In genomic region chr3:58556649-58557048, GRCm38 (mm10) we compare ENCODE assay signal across 23 mouse cellular contexts. TPM values are rescaled to one million over a fixed set of nuclear protein-coding genes. Genes with fewer than 3 reads are reported as not detected.
A peak's percentile ranks its signal among the peaks of the same experiment; 100 is the strongest.
DNase-seq lines count a peak whose midpoint lies in the region; ATAC-seq and TF ChIP-seq lines count a peak whose summit lies in the region.
"Had no signal": no experiment of that assay in that cellular context is flagged by ENCODE, and none has a peak within 500 bp of the region (broad histone marks: within the 10 kb centered on the region; RNA-seq: fewer than 3 reads in every experiment).

No protein-coding gene starts in this region.

- peak; percentile 36 for ATAC-seq in common myeloid progenitor, adult 5-6 weeks (replicated peaks; ENCODE audit: low read depth, poor library complexity, severe bottlenecking)
- ATAC-seq in monocyte, adult 5-6 weeks (replicated peaks; ENCODE audit: insufficient number of reproducible peaks, low FRiP score, low TSS enrichment, poor library complexity, severe bottlenecking) = peak; percentile 48; the same call in 1 of the 2 replicates
- no peak for ATAC-seq in forebrain, embryonic 14.5 days
- ATAC-seq: activated CD4-positive, CD25-positive, alpha-beta regulatory T cell, adult 4 months; forebrain, embryonic 13.5 days; Patski had no signal

- no peak for TF ChIP-seq POLR2A in CH12.LX (IDR thresholded peaks at IDR 0.05; ENCODE audit: low read depth, low read length)
- TF ChIP-seq POLR2A in heart, adult 2 months (IDR thresholded peaks at IDR 0.05; ENCODE audit: insufficient read depth, low read depth, low read length) = no peak

- no peak overlapping the region for H3K4me3 ChIP-seq in CH12.LX (replicated peaks in 1 of 3; ENCODE audit: low read depth in 2 of 3, low read length in 2 of 3, poor library complexity in 1 of 3)
- no peak overlapping the region for H3K4me3 ChIP-seq in heart, adult 2 months
- H3K4me3 ChIP-seq in forebrain, embryonic 14.5 days (ENCODE audit: low read depth, low read length) = no peak overlapping the region
- H3K4me3 ChIP-seq: forebrain, embryonic 13.5 days; gastrocnemius, adult 2 months; heart, embryonic 10.5 days; hindbrain, embryonic 10.5 days; kidney, embryonic 15.5 days; midbrain, embryonic 10.5 days had no signal

- dilution Hi-C loops in CH12.LX (cut with MboI; ENCODE audit: extremely low pct_ligation_motif_present, extremely low pct_unique_long_range_greater_than_20kb, low sequenced_read_pairs) = no loop called here

- H3K4me1 ChIP-seq in CH12.LX (ENCODE audit: control insufficient read depth in 1 of 2, insufficient read depth in 2 of 2) = peaks cover 3 to 21% of the 10 kb centered on the region in 2 experiments; a peak in 3 of 4 replicates
- no peaks in the 10 kb centered on the region for H3K4me1 ChIP-seq in heart, adult 2 months (ENCODE audit: control insufficient read depth, insufficient read depth, low read length)
- no peaks in the 10 kb centered on the region for H3K4me1 ChIP-seq in forebrain, embryonic 14.5 days (ENCODE audit: control insufficient read depth, insufficient read depth, low read length)
- H3K4me1 ChIP-seq: forebrain, embryonic 13.5 days; kidney, embryonic 15.5 days had no signal

- H3K9ac ChIP-seq in CH12.LX (ENCODE audit: insufficient read depth, low read depth) = no peak overlapping the region
- H3K9ac ChIP-seq in heart, adult 2 months (ENCODE audit: low read depth, low read length) = no peak overlapping the region
- H3K9ac ChIP-seq in forebrain, embryonic 14.5 days (ENCODE audit: low read length) = no peak overlapping the region
- H3K9ac ChIP-seq: forebrain, embryonic 13.5 days; kidney, embryonic 15.5 days had no signal

- DNase-seq in CH12.LX (ENCODE audit: extremely low read depth) (peak; percentile 46), MN1 (ENCODE audit: low spot score) (peak; percentile 29)
- no peak for DNase-seq in adrenal gland, postnatal 10 days
- no peak for DNase-seq in heart, adult 2 months
- DNase-seq in forebrain, embryonic 14.5 days (ENCODE audit: low spot score) = no peak
- DNase-seq: adrenal gland, postnatal 14 days; B cell, adult 2 months; cerebellum, postnatal 36 days; gastrocnemius, adult 2 months; kidney, adult 11 months; kidney, postnatal 36 days; layer of hippocampus, postnatal 36 days; lung, adult 18-20 months; lung, postnatal 14 days had no signal

- no peak for TF ChIP-seq RAD21 in CH12.LX (IDR thresholded peaks at IDR 0.05; ENCODE audit: low read depth, low read length)

- in situ Hi-C loops in CH12.LX (cut with MboI; ENCODE audit: low pct_ligation_motif_present, low pct_unique_long_range_greater_than_20kb, low sequenced_read_pairs) = no loop called here

- no peak for TF ChIP-seq EP300 in CH12.LX (IDR thresholded peaks at IDR 0.05; ENCODE audit: low read length)
- no peak for TF ChIP-seq EP300 in heart, adult 2 months (IDR thresholded peaks at IDR 0.05; ENCODE audit: insufficient read depth, low read depth, low read length)

- H3K27me3 ChIP-seq in CH12.LX (replicated peaks) = no peaks in the 10 kb centered on the region
- H3K27me3 ChIP-seq in heart, adult 2 months (ENCODE audit: control insufficient read depth, insufficient read depth, low read length) = no peaks in the 10 kb centered on the region
- no peaks in the 10 kb centered on the region for H3K27me3 ChIP-seq in forebrain, embryonic 14.5 days (replicated peaks; ENCODE audit: control insufficient read depth, insufficient read depth, low read length)
- H3K27me3 ChIP-seq: forebrain, embryonic 13.5 days; kidney, embryonic 15.5 days; Patski had no signal

- peaks cover 1% of the 10 kb centered on the region; the same call in 1 of the 2 replicates for H3K79me2 ChIP-seq in CH12.LX (replicated peaks; ENCODE audit: control insufficient read depth, extremely low read depth, insufficient read depth, poor library complexity, severe bottlenecking)
- no peaks in the 10 kb centered on the region for H3K79me2 ChIP-seq in heart, adult 2 months (replicated peaks; ENCODE audit: control insufficient read depth, insufficient read depth, low read length)

- WGBS in heart, adult 2 months = 81% methylated on average over 7 of the region's 7 CpGs
- 78% methylated on average over 7 of the region's 7 CpGs for WGBS in forebrain, embryonic 14.5 days

- H3K9me3 ChIP-seq in CH12.LX (replicated peaks; ENCODE audit: low read length) = no peaks in the 10 kb centered on the region
- no peaks in the 10 kb centered on the region for H3K9me3 ChIP-seq in forebrain, embryonic 14.5 days (replicated peaks; ENCODE audit: control insufficient read depth, low read length)
- H3K9me3 ChIP-seq: forebrain, embryonic 13.5 days; heart, embryonic 10.5 days; hindbrain, embryonic 10.5 days; kidney, embryonic 15.5 days; midbrain, embryonic 10.5 days had no signal

- peaks cover 43 to 72% of the 10 kb centered on the region in 2 experiments for H3K36me3 ChIP-seq in CH12.LX (replicated peaks in 1 of 2; ENCODE audit: control insufficient read depth in 1 of 2, insufficient read depth in 1 of 2, low read length in 1 of 2)
- H3K36me3 ChIP-seq in heart, adult 2 months (ENCODE audit: control insufficient read depth, insufficient read depth, low read length) = no peaks in the 10 kb centered on the region; the same call in 1 of the 2 replicates
- H3K36me3 ChIP-seq in forebrain, embryonic 14.5 days (ENCODE audit: control insufficient read depth, insufficient read depth, low read length) = peaks cover 53% of the 10 kb centered on the region

- intact Hi-C loops in heart, adult 2 months (cut with DNase I) = no loop called here

- peak overlapping the region; percentile 33; the same call in 1 of the 2 replicates for H3K27ac ChIP-seq in CH12.LX (ENCODE audit: insufficient read depth, low read depth)
- no peak overlapping the region for H3K27ac ChIP-seq in heart, adult 2 months
- no peak overlapping the region for H3K27ac ChIP-seq in forebrain, embryonic 14.5 days (ENCODE audit: low read depth, low read length)
- H3K27ac ChIP-seq: forebrain, embryonic 13.5 days; gastrocnemius, adult 2 months; heart, embryonic 10.5 days; hindbrain, embryonic 10.5 days; kidney, embryonic 15.5 days; midbrain, embryonic 10.5 days had no signal

- TF ChIP-seq CTCF in CH12.LX (conservative IDR thresholded peaks at IDR 0.05 in 1 of 2, IDR thresholded peaks at IDR 0.05 in 1 of 2; ENCODE audit: low read depth in 2 of 2, low read length in 2 of 2) = no peak
- TF ChIP-seq CTCF in heart, adult 2 months (IDR thresholded peaks at IDR 0.05) = no peak

- H3K4me2 ChIP-seq in CH12.LX (ENCODE audit: insufficient read depth, low read depth, poor library complexity, severe bottlenecking) = peak overlapping the region; percentile 57; the same call in 1 of the 2 replicates
- no peak overlapping the region for H3K4me2 ChIP-seq in forebrain, embryonic 14.5 days (ENCODE audit: low read length)
- H3K4me2 ChIP-seq: forebrain, embryonic 13.5 days; kidney, embryonic 15.5 days had no signal

TF ChIP-seq in CH12.LX, 34 proteins besides CTCF, POLR2A, EP300 and RAD21:
- TF ChIP-seq IRF4 (IDR thresholded peaks at IDR 0.05; ENCODE audit: low read depth, low read length) = no peak
- TF ChIP-seq HCFC1 (IDR thresholded peaks at IDR 0.05; ENCODE audit: low read depth, low read length) = no peak
- TF ChIP-seq E2F4 (IDR thresholded peaks at IDR 0.05; ENCODE audit: insufficient replicate concordance, low read depth, low read length) = no peak
- no peak for TF ChIP-seq ELF1 (IDR thresholded peaks at IDR 0.05; ENCODE audit: low read depth, low read length)
- no peak for TF ChIP-seq USF1 (IDR thresholded peaks at IDR 0.05; ENCODE audit: low read depth, low read length)
- TF ChIP-seq PAX5 (IDR thresholded peaks at IDR 0.05; ENCODE audit: low read length) = no peak
- TF ChIP-seq SMC3 (IDR thresholded peaks at IDR 0.05; ENCODE audit: low read depth, low read length) = no peak
- TF ChIP-seq SIN3A (IDR thresholded peaks at IDR 0.05; ENCODE audit: low read length) = no peak
- no peak for TF ChIP-seq CHD2 (IDR thresholded peaks at IDR 0.05; ENCODE audit: low read length)
- TF ChIP-seq POLR2AphosphoS2 (IDR thresholded peaks at IDR 0.05; ENCODE audit: low read depth, low read length) = no peak
- TF ChIP-seq NELFE (IDR thresholded peaks at IDR 0.05; ENCODE audit: low read depth, low read length) = no peak
- no peak for TF ChIP-seq KAT2A (IDR thresholded peaks at IDR 0.05; ENCODE audit: insufficient replicate concordance, low read length)

RNA-seq across cellular contexts. Expression of gene Selenot, which starts 19.8 kb away (rescaled TPM):
- total RNA-seq in CH12.LX (2012; rRNA removed) = 63.6 and 76.6 TPM in 2 replicates
- total RNA-seq in CH12.LX (2014; rRNA removed) = 254 and 283 TPM in 2 replicates
- 134 and 157 TPM in 2 replicates for polyA plus RNA-seq in CH12.LX (2012; ENCODE audit: insufficient read length, low read depth)
- total RNA-seq in common myeloid progenitor, adult 5-6 weeks (2017) = 156 and 164 TPM in 2 replicates
- 192 to 279 TPM (median 244 TPM) in 3 replicates for total RNA-seq in monocyte, adult 5-6 weeks (2017)
- total RNA-seq in adrenal gland, postnatal 10 days (2021) = 100 to 1,000 TPM; 109 to 113 TPM
- 100 to 1,000 TPM; 116 to 119 TPM for total RNA-seq in heart, adult 2 months (2021)
- 48.3 and 92.1 TPM in 2 replicates for polyA plus RNA-seq in heart, adult 2 months (2012; rRNA removed)
- 25.7 and 30.3 TPM in 2 replicates for polyA plus RNA-seq in forebrain, embryonic 14.5 days (2014; fragmentation: Nextera tagmentation; extraction: Ambion mirVana)

RNA-seq across cellular contexts. Expression of gene Serp1, which starts 31.0 kb away (rescaled TPM):
- total RNA-seq in CH12.LX (2012; rRNA removed) (210 and 219 TPM in 2 replicates), CH12.LX (2014; rRNA removed) (470 and 509 TPM in 2 replicates)
- polyA plus RNA-seq in CH12.LX (2012; ENCODE audit: insufficient read length, low read depth) = 252 and 298 TPM in 2 replicates
- total RNA-seq in common myeloid progenitor, adult 5-6 weeks (2017) = 70.9 and 73.1 TPM in 2 replicates
- 138 to 231 TPM (median 205 TPM) in 3 replicates for total RNA-seq in monocyte, adult 5-6 weeks (2017)
- 10 to 100 TPM; 55.3 to 72.1 TPM for total RNA-seq in adrenal gland, postnatal 10 days (2021)
- total RNA-seq in heart, adult 2 months (2021) = 10 to 100 TPM; 12.2 to 12.3 TPM
- 6.8 and 9.0 TPM in 2 replicates for polyA plus RNA-seq in heart, adult 2 months (2012; rRNA removed)
- polyA plus RNA-seq in forebrain, embryonic 14.5 days (2014; fragmentation: Nextera tagmentation; extraction: Ambion mirVana) = 95.1 and 97.4 TPM in 2 replicates

RNA-seq across cellular contexts. Expression of gene Eif2a, which starts 31.0 kb away (rescaled TPM):
- 107 and 119 TPM in 2 replicates for total RNA-seq in CH12.LX (2012; rRNA removed)
- total RNA-seq in CH12.LX (2014; rRNA removed) = 215 and 241 TPM in 2 replicates
- polyA plus RNA-seq in CH12.LX (2012; ENCODE audit: insufficient read length, low read depth) = 116 and 117 TPM in 2 replicates
- 139 and 146 TPM in 2 replicates for total RNA-seq in common myeloid progenitor, adult 5-6 weeks (2017)
- 52.9 to 62.9 TPM (median 60.4 TPM) in 3 replicates for total RNA-seq in monocyte, adult 5-6 weeks (2017)
- total RNA-seq in adrenal gland, postnatal 10 days (2021) = 10 to 100 TPM; 57.2 to 61.4 TPM
- total RNA-seq in heart, adult 2 months (2021) = 10 to 100 TPM; 32.0 to 42.0 TPM
- polyA plus RNA-seq in heart, adult 2 months (2012; rRNA removed) = 9.3 and 27.5 TPM in 2 replicates
- 54.9 and 56.0 TPM in 2 replicates for polyA plus RNA-seq in forebrain, embryonic 14.5 days (2014; fragmentation: Nextera tagmentation; extraction: Ambion mirVana)

Comparison
In these comparisons a context has a peak if more than half of its experiments do, and no peak if none do; other contexts are left out.
1. DNase-seq: peak in CH12.LX (single experiment) and MN1 (single experiment); none in adrenal gland, postnatal 10 days (single experiment), heart, adult 2 months (0 of 2) and forebrain, embryonic 14.5 days (single experiment).